9 mouse cellular contexts compared by ENCODE assay signal in the genomic region with DNA sequence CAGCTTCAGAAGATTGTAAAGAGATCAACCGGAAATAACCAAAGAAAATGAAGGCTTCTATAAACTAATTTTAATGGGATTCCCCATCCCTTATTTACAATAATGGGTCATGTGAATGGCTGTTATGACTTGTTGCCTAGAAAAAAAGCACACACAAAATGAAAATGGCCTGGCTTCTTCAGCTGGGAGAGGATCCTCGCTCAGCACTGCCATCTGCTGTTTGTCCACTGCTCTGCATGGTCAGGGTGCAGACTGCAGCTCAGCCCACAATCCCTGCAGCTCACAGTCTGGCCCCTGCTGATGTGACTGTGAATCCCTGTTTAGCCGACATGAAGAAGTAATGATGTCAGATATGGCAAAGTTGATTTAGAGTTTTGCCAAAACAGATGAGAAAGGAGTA. TPM values are rescaled to one million over a fixed set of nuclear protein-coding genes. Genes with fewer than 3 reads are reported as not detected.
A peak's percentile ranks its signal among the peaks of the same experiment; 100 is the strongest.
DNase-seq lines count a peak whose midpoint lies in the region; ATAC-seq and TF ChIP-seq lines count a peak whose summit lies in the region.
"Had no signal": no experiment of that assay in that cellular context is flagged by ENCODE, and none has a peak within 500 bp of the region (broad histone marks: within the 10 kb centered on the region; RNA-seq: fewer than 3 reads in every experiment).

No protein-coding gene starts in this region.

- CTCF ChIA-PET in Patski (lab: Charles Lee), result interaction anchor here (0.8 to 2.2 kb wide), 6 partner anchors 9 to 63 kb away, joined by 3 to 18 read pairs (median 4); no protein-coding TSS in a partner anchor

- in situ Hi-C loops in Patski (cut with MboI; ENCODE audit: low pct_unique_long_range_greater_than_20kb), result loop anchor here (5.0 kb wide), 1 partner anchor 66 kb away; no protein-coding TSS in a partner anchor

- peak; percentile 83 for ATAC-seq in Patski

- TF ChIP-seq CTCF in Patski (IDR thresholded peaks at IDR 0.05), result peak; percentile 93

- POLR2A ChIA-PET in Patski (lab: Charles Lee), result no interaction called here

- H3K27me3 ChIP-seq in Patski, result peaks cover 10% of the 10 kb centered on the region
- H3K27me3 ChIP-seq: heart, embryonic 15.5 days had no signal

- peak; percentile 77 for DNase-seq in CD4-positive helper T cell, adult 2 months (ENCODE audit: low read depth, low spot score)
- DNase-seq in Patski (ENCODE audit: low read depth, low spot score), result no peak
- DNase-seq in cerebellum, postnatal 14 days, result peak; percentile 85 to 90
- peak; percentile 49 for DNase-seq in gastrocnemius, postnatal 25 days
- DNase-seq in layer of hippocampus, adult 18-20 months (ENCODE audit: low spot score in 2 of 2), result peak; percentile 57 to 83
- peak; percentile 90 for DNase-seq in lung, postnatal 10 days
- DNase-seq in right cerebral cortex, postnatal 25 days, result peak; percentile 64
- peak; percentile 62 to 68 for DNase-seq in urinary bladder, postnatal 36 days (ENCODE audit: low spot score in 2 of 2)

RNA-seq across cellular contexts. Expression of a gene that starts 7.7 kb away (rescaled TPM):
- polyA plus RNA-seq in Patski (2021), result 0.32 TPM
- total RNA-seq in gastrocnemius, postnatal 25 days (2021), result 1 to 10 TPM; 3.9 to 5.5 TPM
- 1 to 10 TPM; 1.6 to 2.0 TPM for total RNA-seq in layer of hippocampus, adult 18-20 months (2021)

RNA-seq across cellular contexts. Expression of a gene that starts 12.1 kb away (rescaled TPM):
- not detected for polyA plus RNA-seq in Patski (2021)
- total RNA-seq in gastrocnemius, postnatal 25 days (2021), result not detected
- total RNA-seq in layer of hippocampus, adult 18-20 months (2021), result not detected
- polyA plus RNA-seq: heart, embryonic 15.5 days had no signal

RNA-seq across cellular contexts. Expression of a gene that starts 25.8 kb away (rescaled TPM):
- not detected for polyA plus RNA-seq in Patski (2021)
- 1 to 10 TPM; 4.4 to 4.5 TPM for total RNA-seq in gastrocnemius, postnatal 25 days (2021)
- 1 to 10 TPM; 1.3 to 1.4 TPM for total RNA-seq in layer of hippocampus, adult 18-20 months (2021)

RNA-seq across cellular contexts. Expression of a gene that starts 41.2 kb away (rescaled TPM):
- polyA plus RNA-seq in Patski (2021), result not detected
- total RNA-seq in gastrocnemius, postnatal 25 days (2021), result under 1 TPM; 0.31 to 0.43 TPM
- total RNA-seq in layer of hippocampus, adult 18-20 months (2021), result under 1 TPM; 0.28 to 0.87 TPM
- polyA plus RNA-seq: heart, embryonic 15.5 days had no signal

RNA-seq across cellular contexts. Expression of a gene that starts 55.9 kb away (rescaled TPM):
- polyA plus RNA-seq in Patski (2021), result 0.09 TPM
- 1 to 10 TPM; 2.7 to 3.3 TPM for total RNA-seq in gastrocnemius, postnatal 25 days (2021)
- total RNA-seq in layer of hippocampus, adult 18-20 months (2021), result 1 to 10 TPM; 1.3 to 1.9 TPM
